Mouse (Mus musculus): ENCODE results near the gene Tbx1. TPM values are rescaled to one million over a fixed set of nuclear protein-coding genes. Genes with fewer than 3 reads are reported as not detected.

Gene Tbx1
- polyA plus RNA-seq, 1 experiment from 2014 or later: 0.48 TPM

DNA sequence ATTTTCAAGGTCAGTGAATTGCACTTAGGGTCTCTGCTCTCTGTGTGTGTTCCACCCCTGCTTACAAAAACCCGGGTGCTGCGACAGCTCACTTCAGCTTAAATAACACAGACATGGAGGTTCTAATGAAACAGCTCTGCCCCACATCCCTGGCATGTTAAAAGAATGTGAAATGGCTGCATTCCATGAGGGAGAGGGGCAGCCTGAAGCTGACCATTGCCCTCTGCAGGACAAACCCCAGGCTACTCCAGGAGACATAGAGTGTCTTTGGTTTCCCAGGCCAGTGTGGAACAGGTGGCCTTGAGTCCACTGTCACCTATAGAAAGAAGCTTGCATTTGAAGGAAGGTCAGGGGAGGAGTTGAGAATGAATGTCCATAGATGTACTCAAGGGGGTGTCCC, 10.1 kb downstream of the Tbx1 start:
- DNase-seq (ENCODE audit: low spot score): no peak

DNA sequence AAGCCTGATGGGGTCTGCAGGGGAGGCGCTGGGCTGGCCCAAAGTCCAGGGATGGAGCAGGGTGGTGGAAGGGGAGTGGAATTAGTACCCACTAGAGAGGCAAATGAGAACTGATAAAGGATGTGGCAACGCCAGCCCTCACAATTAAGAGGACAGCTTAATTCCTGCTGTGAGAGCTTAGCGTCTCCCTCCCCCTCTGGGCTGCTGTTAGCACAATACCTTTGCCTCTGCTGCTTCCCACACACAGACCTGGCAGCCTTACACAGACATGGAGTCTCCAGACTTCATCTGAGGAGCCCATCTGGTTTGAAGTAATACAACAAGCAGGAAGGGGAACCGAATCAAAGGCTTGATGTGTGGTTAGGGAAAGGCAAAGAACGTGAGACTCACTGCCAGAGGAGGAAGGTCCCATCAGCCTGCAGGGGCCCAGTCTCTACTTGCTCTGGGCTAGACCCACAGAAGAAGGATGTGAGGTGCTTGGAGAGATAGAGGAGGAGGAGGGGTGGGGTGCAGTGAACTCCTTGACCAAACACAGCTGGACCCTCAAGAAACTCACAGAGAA, 12.8 kb downstream of the Tbx1 start:
- no peak overlapping the region for H3K9ac ChIP-seq (ENCODE audit: low read length)
- H3K36me3 ChIP-seq (ENCODE audit: control insufficient read depth, insufficient read depth, low read length): no peaks in the 10 kb centered on the region
- no peak for DNase-seq (ENCODE audit: low spot score)
- no peaks in the 10 kb centered on the region for H3K4me1 ChIP-seq (ENCODE audit: control insufficient read depth, insufficient read depth, low read length)
- no peak overlapping the region for H3K27ac ChIP-seq (ENCODE audit: low read depth, low read length)
- H3K4me3 ChIP-seq (ENCODE audit: low read depth, low read length): no peak overlapping the region
- peaks cover 44% of the 10 kb centered on the region for H3K27me3 ChIP-seq (replicated peaks; ENCODE audit: control insufficient read depth, insufficient read depth, low read length)
- no peak overlapping the region for H3K4me2 ChIP-seq (ENCODE audit: low read length)
- 9% methylated on average over 5 of the region's 5 CpGs for WGBS
- H3K9me3 ChIP-seq (replicated peaks; ENCODE audit: control insufficient read depth, low read length): no peaks in the 10 kb centered on the region
- ATAC-seq: no peak

More for the DNA sequence above, 10.1 kb downstream of the Tbx1 start:
- 18% methylated on average over 2 of the region's 2 CpGs for WGBS
- Histone ChIP-seq H3K4me1 (ENCODE audit: control insufficient read depth, insufficient read depth, low read length) (no peaks in the 10 kb centered on the region), H3K9ac (ENCODE audit: low read length) (no peak overlapping the region), H3K9me3 (replicated peaks; ENCODE audit: control insufficient read depth, low read length) (no peaks in the 10 kb centered on the region), H3K27ac (ENCODE audit: low read depth, low read length) (no peak overlapping the region), H3K27me3 (replicated peaks; ENCODE audit: control insufficient read depth, insufficient read depth, low read length) (peaks cover 71% of the 10 kb centered on the region), H3K4me2 (ENCODE audit: low read length) (no peak overlapping the region), H3K4me3 (ENCODE audit: low read depth, low read length) (no peak overlapping the region), H3K36me3 (ENCODE audit: control insufficient read depth, insufficient read depth, low read length) (no peaks in the 10 kb centered on the region)
- no peak for ATAC-seq

DNA sequence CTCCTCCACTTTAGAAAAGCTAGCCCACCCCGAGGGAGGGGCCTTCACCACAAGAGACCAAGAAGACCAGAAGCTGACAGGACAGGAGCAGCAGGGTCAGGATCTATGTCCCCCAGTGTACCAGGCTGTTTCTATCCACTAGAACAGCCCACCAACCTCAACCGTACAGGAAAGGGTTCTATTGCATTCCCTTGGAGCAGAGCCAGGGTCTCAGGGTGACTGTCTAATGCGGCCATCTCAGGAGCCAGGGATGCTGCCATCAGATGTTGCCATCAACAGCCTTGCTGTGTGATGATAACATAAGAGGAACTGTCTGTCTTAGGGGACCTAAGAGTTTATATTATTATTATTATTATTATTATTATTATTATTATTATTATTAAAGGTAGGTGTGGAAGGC, 13.4 kb downstream of the Tbx1 start:
- no peak for DNase-seq (ENCODE audit: low spot score)
- Histone ChIP-seq H3K4me1 (ENCODE audit: control insufficient read depth, insufficient read depth, low read length) (no peaks in the 10 kb centered on the region), H3K36me3 (ENCODE audit: control insufficient read depth, insufficient read depth, low read length) (no peaks in the 10 kb centered on the region), H3K4me3 (ENCODE audit: low read depth, low read length) (no peak overlapping the region), H3K4me2 (ENCODE audit: low read length) (no peak overlapping the region), H3K27ac (ENCODE audit: low read depth, low read length) (no peak overlapping the region), H3K27me3 (replicated peaks; ENCODE audit: control insufficient read depth, insufficient read depth, low read length) (peaks cover 38% of the 10 kb centered on the region), H3K9ac (ENCODE audit: low read length) (no peak overlapping the region), H3K9me3 (replicated peaks; ENCODE audit: control insufficient read depth, low read length) (no peaks in the 10 kb centered on the region)
- 21% methylated on average over 3 of the region's 3 CpGs for WGBS
- ATAC-seq: no peak

DNA sequence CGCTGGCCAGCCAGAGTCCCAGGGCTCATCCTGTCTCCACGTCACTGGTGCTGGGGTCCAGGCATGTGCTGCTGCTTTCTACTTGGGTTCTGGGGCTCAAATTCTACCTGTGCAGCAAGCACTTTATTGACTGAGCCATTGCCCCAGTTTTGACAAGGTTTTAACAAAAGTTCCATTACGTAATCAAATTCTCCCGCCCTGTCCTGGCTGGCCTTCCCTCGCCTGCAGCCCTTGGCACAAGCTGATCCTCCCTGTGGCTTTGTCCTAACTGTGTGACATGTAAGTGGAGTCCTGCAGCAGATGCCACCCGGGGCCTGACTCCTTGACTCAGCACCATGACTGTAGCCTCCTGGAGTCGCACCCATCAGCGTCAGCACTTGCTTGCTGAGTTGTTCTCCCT, 16.3 kb downstream of the Tbx1 start:
- Histone ChIP-seq H3K27me3 (replicated peaks; ENCODE audit: control insufficient read depth, insufficient read depth, low read length) (peaks cover 11% of the 10 kb centered on the region), H3K27ac (ENCODE audit: low read depth, low read length) (no peak overlapping the region), H3K9me3 (replicated peaks; ENCODE audit: control insufficient read depth, low read length) (no peaks in the 10 kb centered on the region), H3K4me1 (ENCODE audit: control insufficient read depth, insufficient read depth, low read length) (no peaks in the 10 kb centered on the region), H3K9ac (ENCODE audit: low read length) (no peak overlapping the region), H3K4me3 (ENCODE audit: low read depth, low read length) (no peak overlapping the region), H3K4me2 (ENCODE audit: low read length) (no peak overlapping the region), H3K36me3 (ENCODE audit: control insufficient read depth, insufficient read depth, low read length) (no peaks in the 10 kb centered on the region)
- DNase-seq (ENCODE audit: low spot score) (no peak), ATAC-seq (no peak)
- WGBS: 73% methylated on average over 8 of the region's 8 CpGs

DNA sequence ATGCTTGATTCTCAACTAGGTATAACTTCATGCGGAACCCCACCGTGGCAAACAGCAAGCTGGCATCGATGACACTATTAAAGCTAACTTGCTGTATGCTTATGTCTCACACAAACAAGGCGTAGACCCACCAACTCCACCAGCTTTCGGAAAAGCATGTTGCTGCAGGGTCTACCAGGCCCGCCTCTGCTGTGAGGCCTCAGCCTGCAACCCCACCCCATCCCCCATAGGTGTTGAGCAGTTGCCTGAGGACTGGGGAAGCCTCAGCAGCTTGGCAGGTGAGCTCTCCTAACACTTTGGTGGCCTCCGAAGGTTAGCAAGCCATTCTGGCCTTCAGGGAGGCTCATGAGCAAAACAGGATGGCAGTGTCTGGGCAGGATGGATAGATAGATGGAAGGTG, 21.9 kb downstream of the Tbx1 start:
- Histone ChIP-seq H3K27me3 (replicated peaks; ENCODE audit: control insufficient read depth, insufficient read depth, low read length) (no peaks in the 10 kb centered on the region), H3K4me3 (ENCODE audit: low read depth, low read length) (no peak overlapping the region), H3K9ac (ENCODE audit: low read length) (no peak overlapping the region), H3K9me3 (replicated peaks; ENCODE audit: control insufficient read depth, low read length) (no peaks in the 10 kb centered on the region), H3K4me1 (ENCODE audit: control insufficient read depth, insufficient read depth, low read length) (no peaks in the 10 kb centered on the region), H3K27ac (ENCODE audit: low read depth, low read length) (no peak overlapping the region), H3K36me3 (ENCODE audit: control insufficient read depth, insufficient read depth, low read length) (no peaks in the 10 kb centered on the region), H3K4me2 (ENCODE audit: low read length) (no peak overlapping the region)
- DNase-seq (ENCODE audit: low spot score): no peak
- ATAC-seq: no peak
- WGBS: 66% methylated on average over 7 of the region's 7 CpGs

DNA sequence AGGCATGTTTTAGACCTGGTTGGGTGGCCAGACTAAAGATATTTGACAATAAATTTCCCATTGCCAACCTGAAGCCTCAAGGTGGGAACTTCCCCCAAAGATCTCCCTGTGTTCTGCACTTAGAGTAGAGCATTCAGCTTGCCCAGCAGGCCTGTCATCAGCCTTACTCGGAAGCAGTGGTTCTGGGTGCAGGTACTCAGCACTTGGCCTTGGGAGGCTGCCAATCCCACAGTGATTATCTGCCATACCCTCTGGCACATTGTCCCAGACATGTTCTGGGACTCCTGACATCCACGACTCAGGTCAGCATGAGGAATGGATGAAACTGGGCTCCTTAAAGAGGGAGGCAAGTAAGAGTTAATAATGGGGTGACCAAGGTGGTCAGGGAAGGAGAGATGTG, 26.0 kb downstream of the Tbx1 start:
- H3K36me3 ChIP-seq (ENCODE audit: control insufficient read depth, insufficient read depth, low read length): no peaks in the 10 kb centered on the region

DNA sequence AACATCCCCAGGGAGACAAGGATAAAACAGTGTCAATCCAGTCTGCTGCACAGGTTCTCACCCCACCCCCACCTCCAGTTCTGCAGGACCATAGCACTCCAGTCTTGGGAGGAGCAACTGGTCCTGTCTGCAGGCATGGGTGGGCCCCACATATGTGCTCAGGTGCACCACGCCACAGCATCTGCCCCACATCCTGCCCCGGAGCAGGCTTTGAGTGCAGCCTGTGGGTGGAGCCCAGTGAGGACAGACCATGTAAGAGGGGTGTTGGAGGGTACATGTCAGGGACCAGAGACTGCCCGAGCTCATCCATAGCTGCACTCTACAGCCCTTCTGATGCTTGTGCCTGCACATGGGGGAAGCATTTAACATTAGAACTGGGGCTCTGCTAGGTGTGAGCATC, 34.0 kb downstream of the Tbx1 start:
- Histone ChIP-seq H3K9me3 (replicated peaks; ENCODE audit: control insufficient read depth, low read length) (no peaks in the 10 kb centered on the region), H3K4me1 (ENCODE audit: control insufficient read depth, insufficient read depth, low read length) (no peaks in the 10 kb centered on the region), H3K4me3 (ENCODE audit: low read depth, low read length) (no peak overlapping the region), H3K4me2 (ENCODE audit: low read length) (no peak overlapping the region), H3K27ac (ENCODE audit: low read depth, low read length) (no peak overlapping the region), H3K9ac (ENCODE audit: low read length) (no peak overlapping the region), H3K36me3 (ENCODE audit: control insufficient read depth, insufficient read depth, low read length) (no peaks in the 10 kb centered on the region), H3K27me3 (replicated peaks; ENCODE audit: control insufficient read depth, insufficient read depth, low read length) (no peaks in the 10 kb centered on the region)
- 81% methylated on average over 3 of the region's 3 CpGs for WGBS
- DNase-seq (ENCODE audit: low spot score): no peak
- ATAC-seq: no peak

More for the DNA sequence above, 26.0 kb downstream of the Tbx1 start:
- H3K4me3 ChIP-seq (ENCODE audit: low read depth, low read length): no peak overlapping the region
- no peaks in the 10 kb centered on the region for H3K27me3 ChIP-seq (replicated peaks; ENCODE audit: control insufficient read depth, insufficient read depth, low read length)
- H3K4me1 ChIP-seq (ENCODE audit: control insufficient read depth, insufficient read depth, low read length): no peaks in the 10 kb centered on the region
- ATAC-seq (no peak), DNase-seq (ENCODE audit: low spot score) (no peak)
- H3K9me3 ChIP-seq (replicated peaks; ENCODE audit: control insufficient read depth, low read length): no peaks in the 10 kb centered on the region
- H3K27ac ChIP-seq (ENCODE audit: low read depth, low read length): no peak overlapping the region
- no peak overlapping the region for H3K4me2 ChIP-seq (ENCODE audit: low read length)
- WGBS: 76% methylated on average over 2 of the region's 2 CpGs
- no peak overlapping the region for H3K9ac ChIP-seq (ENCODE audit: low read length)

DNA sequence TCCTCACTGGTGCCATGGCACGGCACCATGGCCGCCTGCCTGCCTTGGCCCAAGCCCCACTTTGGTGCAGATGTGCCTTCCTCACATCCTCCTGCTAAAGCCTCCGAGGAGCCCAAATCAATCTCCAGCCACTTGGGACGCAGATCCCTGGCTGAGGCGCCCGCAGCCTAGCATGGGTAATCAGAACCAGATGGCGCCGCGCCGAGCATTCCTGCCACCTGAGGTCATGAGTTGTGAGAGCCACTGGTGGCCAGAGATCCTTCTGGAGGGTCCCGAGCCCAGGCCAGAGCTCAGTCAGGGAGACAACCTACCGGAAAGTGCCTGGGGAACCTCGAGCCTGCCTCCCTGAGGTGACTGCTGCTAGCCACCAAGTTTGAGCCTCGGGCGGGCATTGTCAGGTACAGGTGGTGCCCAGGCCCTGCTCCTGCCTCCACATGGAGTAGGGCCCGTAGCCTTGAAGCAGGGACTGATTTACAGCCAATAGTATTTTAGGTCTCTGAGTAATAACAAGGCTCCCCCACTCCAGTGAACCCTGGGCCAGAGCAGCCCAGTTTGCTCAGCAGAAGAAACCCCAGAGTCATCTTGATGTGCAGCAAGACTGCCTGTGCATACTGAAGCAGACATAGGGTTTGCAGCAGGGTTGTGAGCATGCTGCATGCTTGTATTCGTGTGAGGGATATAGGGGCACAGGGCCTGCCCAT, 35.1 kb downstream of the Tbx1 start:
- no peak overlapping the region for H3K27ac ChIP-seq (ENCODE audit: low read depth, low read length)
- WGBS: 85% methylated on average over 17 of the region's 17 CpGs
- no peaks in the 10 kb centered on the region for H3K9me3 ChIP-seq (replicated peaks; ENCODE audit: control insufficient read depth, low read length)
- no peaks in the 10 kb centered on the region for H3K36me3 ChIP-seq (ENCODE audit: control insufficient read depth, insufficient read depth, low read length)
- no peaks in the 10 kb centered on the region for H3K27me3 ChIP-seq (replicated peaks; ENCODE audit: control insufficient read depth, insufficient read depth, low read length)
- ATAC-seq (no peak), DNase-seq (ENCODE audit: low spot score) (no peak)
- no peak overlapping the region for H3K4me2 ChIP-seq (ENCODE audit: low read length)
- H3K9ac ChIP-seq (ENCODE audit: low read length): no peak overlapping the region
- H3K4me1 ChIP-seq (ENCODE audit: control insufficient read depth, insufficient read depth, low read length): no peaks in the 10 kb centered on the region
- H3K4me3 ChIP-seq (ENCODE audit: low read depth, low read length): no peak overlapping the region

DNA sequence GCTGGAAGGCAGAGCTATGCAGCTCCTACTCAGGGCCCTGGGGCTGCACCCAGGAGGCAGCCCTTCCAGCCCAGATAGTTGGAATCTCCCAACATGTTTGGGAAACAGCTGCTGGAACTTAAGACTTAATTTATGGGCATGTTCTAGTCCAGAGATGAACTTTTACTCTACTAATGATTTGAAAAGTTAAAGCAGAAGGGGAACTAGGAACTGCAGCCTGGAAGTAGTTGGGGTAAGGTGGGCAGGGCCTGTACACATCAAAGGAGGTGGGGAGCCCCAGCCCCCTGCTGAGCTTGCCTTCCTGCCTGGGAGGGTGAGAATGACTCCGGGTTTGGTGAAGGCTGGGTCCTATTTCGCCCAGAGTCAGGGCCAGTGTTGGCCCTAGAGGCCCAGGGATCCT, 35.8 kb downstream of the Tbx1 start:
- WGBS: 87% methylated on average over 2 of the region's 2 CpGs
- no peak overlapping the region for H3K27ac ChIP-seq (ENCODE audit: low read depth, low read length)
- ATAC-seq (no peak), DNase-seq (ENCODE audit: low spot score) (no peak)
- no peak overlapping the region for H3K9ac ChIP-seq (ENCODE audit: low read length)
- H3K9me3 ChIP-seq (replicated peaks; ENCODE audit: control insufficient read depth, low read length): no peaks in the 10 kb centered on the region
- H3K4me3 ChIP-seq (ENCODE audit: low read depth, low read length): no peak overlapping the region
- H3K27me3 ChIP-seq (replicated peaks; ENCODE audit: control insufficient read depth, insufficient read depth, low read length): no peaks in the 10 kb centered on the region
- no peaks in the 10 kb centered on the region for H3K4me1 ChIP-seq (ENCODE audit: control insufficient read depth, insufficient read depth, low read length)
- no peaks in the 10 kb centered on the region for H3K36me3 ChIP-seq (ENCODE audit: control insufficient read depth, insufficient read depth, low read length)
- H3K4me2 ChIP-seq (ENCODE audit: low read length): no peak overlapping the region
